Mouse (Mus musculus) liver, postnatal 0 days (tissue): ENCODE measurements around the gene Nppa. TPM values are rescaled to one million over a fixed set of nuclear protein-coding genes. Genes with fewer than 3 reads are reported as not detected.
A peak's percentile ranks its signal among the peaks of the same experiment; 100 is the strongest.
"Not testable (repeated sequence)": the region's sequence is repeated elsewhere in the genome, so short reads cannot be mapped to it uniquely, and the experiment has no call there.

Source experiments
- ATAC-seq: fragments of 200-750 bp; cut with Nextera tagmentation; 2 replicates; pipeline ENCODE4 v1.8.0; 2017; ENCODE audit warnings: mild to moderate bottlenecking, moderate library complexity
- DNase-seq: peaks from one replicate; pipeline ENCODE4 v3.0.0-alpha.2; 2016
- H3K27ac ChIP-seq: fragments of 300-500 bp; sonication (generic); 2 replicates; pipeline ENCODE4 v1.5.1; 2014; ENCODE audit warnings: antibody characterized with exemption, moderate library complexity, mild to moderate bottlenecking, low read depth
- H3K27me3 ChIP-seq: fragments of 300-500 bp; sonication (generic); 2 replicates; pipeline ENCODE4 v1.6.1; 2014; ENCODE audit warnings: low read length, control low read depth, mixed read lengths; ENCODE audit not compliant: insufficient read depth
- H3K36me3 ChIP-seq: fragments of 300-500 bp; sonication (generic); replicated peaks from 2 replicates; pipeline ENCODE4 v1.6.1; 2014; ENCODE audit warnings: mild to moderate bottlenecking, control low read depth, low read length, moderate library complexity, mixed read lengths; ENCODE audit not compliant: insufficient read depth
- H3K4me1 ChIP-seq: fragments of 300-500 bp; sonication (generic); 2 replicates; pipeline ENCODE4 v1.6.1; 2014; ENCODE audit warnings: antibody characterized with exemption, mild to moderate bottlenecking, control low read depth; ENCODE audit not compliant: insufficient read depth
- H3K4me2 ChIP-seq: fragments of 300-500 bp; sonication (generic); 2 replicates; pipeline ENCODE4 v1.6.1; 2014; ENCODE audit warnings: low read depth, mild to moderate bottlenecking, low read length, moderate library complexity, mixed read lengths
- H3K4me3 ChIP-seq: fragments of 300-500 bp; sonication (generic); 2 replicates; pipeline ENCODE4 v1.5.1; 2014; ENCODE audit warnings: low read depth, low read length
- H3K9ac ChIP-seq: fragments of 300-500 bp; sonication (generic); replicated peaks from 2 replicates; pipeline ENCODE4 v1.6.1; 2014; ENCODE audit warnings: mild to moderate bottlenecking, moderate library complexity
- H3K9me3 ChIP-seq: fragments of 300-500 bp; sonication (generic); 2 replicates; pipeline ENCODE4 v1.6.1; 2016; ENCODE audit warnings: mild to moderate bottlenecking, control low read depth, low read length, mixed read lengths
- CTCF ChIP-seq: sonication (generic); IDR thresholded peaks from 2 replicates; pipeline ENCODE4 v1.5.1; 2016; ENCODE audit warnings: antibody characterized with exemption, low read depth
- EP300 ChIP-seq: IDR thresholded peaks from 2 replicates; pipeline ENCODE4 v1.6.1; 2016; ENCODE audit warnings: antibody characterized with exemption, low read depth, mild to moderate bottlenecking
- WGBS: fragments of 180-500 bp; shearing (Covaris S2); extraction: QIAGEN DNeasy Blood & Tissue Kit; methylation state at CpG from one replicate; pipeline ENCODE4 v1.1.7; 2014; ENCODE audit not compliant: insufficient replicate concordance; 5-methylcytosine and 5-hydroxymethylcytosine counted together
- polyA plus RNA-seq: library from polyadenylated mRNA; unstranded; fragments of >200 nt; fragmentation: Nextera tagmentation; extraction: Ambion mirVana; gene quantifications from 2 replicates; pipeline ENCODE4 v1.2.1, GENCODE M21; 2015

Nppa gene
- polyA plus RNA-seq, 1 experiment from 2014 or later, result 0.13 TPM

DNA sequence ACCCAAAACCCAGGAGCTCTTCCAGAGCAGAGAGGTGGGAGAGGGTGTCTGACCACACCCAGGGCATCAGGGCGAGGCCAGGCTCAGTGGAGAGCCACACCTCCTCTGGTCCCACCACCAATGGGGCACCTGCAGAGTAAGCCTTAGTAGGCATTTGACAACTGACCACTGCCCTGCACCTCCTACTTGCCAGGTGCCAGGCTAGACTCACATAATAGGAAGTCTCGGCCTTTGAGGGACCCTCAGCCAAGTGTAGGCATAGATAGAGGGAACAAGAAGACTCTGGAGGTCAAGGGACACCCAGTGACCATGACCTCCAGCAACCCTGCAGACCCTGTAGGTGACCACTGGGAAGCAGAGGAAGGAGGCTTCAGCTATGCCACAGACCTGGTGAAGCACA lies 43.6 kb downstream of the Nppa start:
- H3K27me3 ChIP-seq, result no peaks in the 10 kb centered on the region
- H3K36me3 ChIP-seq, result peaks cover 16% of the 10 kb centered on the region
- ATAC-seq (no peak), DNase-seq (no peak)
- no peak overlapping the region for H3K4me3 ChIP-seq
- H3K9me3 ChIP-seq, result no peaks in the 10 kb centered on the region
- H3K9ac ChIP-seq, result no peak overlapping the region
- WGBS, result 71% methylated on average over 2 of the region's 2 CpGs
- 0 out of 2 replicates have a peak overlapping the region, but pooled peaks have one; percentile 16 for H3K27ac ChIP-seq
- H3K4me1 ChIP-seq, result peaks cover 54% of the 10 kb centered on the region
- H3K4me2 ChIP-seq, result no peak overlapping the region
- TF ChIP-seq CTCF, result no peak
- no peak for TF ChIP-seq EP300

DNA sequence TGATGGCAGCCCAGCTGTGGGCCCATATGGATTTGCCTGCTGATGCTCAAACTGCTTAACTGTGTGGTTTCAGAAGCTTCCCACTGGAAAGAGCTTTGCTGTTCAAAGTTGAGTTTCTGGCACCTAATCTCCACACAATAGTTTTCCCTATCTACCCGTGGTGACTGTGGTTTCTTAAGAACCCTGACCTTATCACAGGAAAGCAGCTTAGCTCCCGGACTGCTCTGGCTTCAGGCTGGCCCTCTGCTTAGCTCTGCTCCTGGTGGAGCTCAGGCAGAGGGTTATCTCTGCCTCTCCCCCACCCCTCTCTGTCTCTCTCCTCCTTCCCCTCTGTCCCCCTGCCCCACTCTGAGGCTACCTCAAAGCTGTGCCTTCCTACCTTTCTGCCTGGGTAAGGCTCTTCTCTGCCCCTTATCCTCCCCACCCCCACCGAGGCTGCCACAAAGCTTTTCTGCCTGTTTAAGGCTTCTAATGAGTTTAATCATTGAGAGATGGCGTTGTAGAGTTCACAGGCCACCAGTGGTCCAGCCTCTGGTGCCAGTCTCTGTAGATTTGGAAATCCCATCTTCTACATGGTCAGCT lies 46.0 kb downstream of the Nppa start:
- H3K9ac ChIP-seq, result no peak overlapping the region
- H3K27me3 ChIP-seq, result no peaks in the 10 kb centered on the region
- no peak overlapping the region for H3K4me3 ChIP-seq
- no peaks in the 10 kb centered on the region for H3K9me3 ChIP-seq
- H3K4me1 ChIP-seq, result peaks cover 30% of the 10 kb centered on the region
- peak overlapping the region; percentile 26; the same call in 1 of the 2 replicates for H3K4me2 ChIP-seq
- ATAC-seq (peak; percentile 88), DNase-seq (no peak)
- H3K27ac ChIP-seq, result peak overlapping the region; percentile 50
- 37% methylated on average over 4 of the region's 4 CpGs for WGBS
- TF ChIP-seq CTCF (no peak), EP300 (peak; percentile 87)
- peaks cover 20% of the 10 kb centered on the region for H3K36me3 ChIP-seq

DNA sequence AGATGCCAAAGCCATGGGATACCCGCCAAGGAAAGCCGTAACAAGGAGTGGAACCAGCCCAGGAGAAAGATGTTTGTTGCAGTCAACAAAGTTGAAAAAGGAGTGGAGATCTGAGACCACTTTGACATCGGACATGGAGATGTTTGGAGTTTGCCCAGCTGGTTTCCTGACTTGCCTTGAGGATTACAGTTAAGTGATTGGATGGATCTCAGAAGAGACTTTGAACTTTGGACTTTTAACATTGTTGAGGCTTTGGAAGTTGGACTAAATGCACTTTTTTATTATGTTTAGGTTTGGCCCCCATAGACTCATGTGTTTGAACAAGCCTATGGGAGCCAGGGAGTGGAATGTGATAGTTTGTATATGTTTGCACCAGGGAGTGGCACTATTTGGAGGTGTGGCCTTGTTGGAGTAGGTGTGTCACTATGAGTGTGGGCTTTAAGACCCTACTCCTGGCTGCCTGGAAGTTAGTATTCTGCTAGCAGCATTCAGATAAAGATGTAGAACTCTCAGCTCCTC lies 49.9 kb downstream of the Nppa start:
- H3K27ac ChIP-seq, H3K4me2 ChIP-seq, H3K27me3 ChIP-seq, H3K4me3 ChIP-seq, H3K9ac ChIP-seq, DNase-seq, H3K9me3 ChIP-seq, ATAC-seq: not testable (repeated sequence)
- H3K4me1 ChIP-seq, result peaks cover 10% of the 10 kb centered on the region
- 83% methylated on average over 3 of the region's 3 CpGs for WGBS
- peaks cover 40% of the 10 kb centered on the region for H3K36me3 ChIP-seq

DNA sequence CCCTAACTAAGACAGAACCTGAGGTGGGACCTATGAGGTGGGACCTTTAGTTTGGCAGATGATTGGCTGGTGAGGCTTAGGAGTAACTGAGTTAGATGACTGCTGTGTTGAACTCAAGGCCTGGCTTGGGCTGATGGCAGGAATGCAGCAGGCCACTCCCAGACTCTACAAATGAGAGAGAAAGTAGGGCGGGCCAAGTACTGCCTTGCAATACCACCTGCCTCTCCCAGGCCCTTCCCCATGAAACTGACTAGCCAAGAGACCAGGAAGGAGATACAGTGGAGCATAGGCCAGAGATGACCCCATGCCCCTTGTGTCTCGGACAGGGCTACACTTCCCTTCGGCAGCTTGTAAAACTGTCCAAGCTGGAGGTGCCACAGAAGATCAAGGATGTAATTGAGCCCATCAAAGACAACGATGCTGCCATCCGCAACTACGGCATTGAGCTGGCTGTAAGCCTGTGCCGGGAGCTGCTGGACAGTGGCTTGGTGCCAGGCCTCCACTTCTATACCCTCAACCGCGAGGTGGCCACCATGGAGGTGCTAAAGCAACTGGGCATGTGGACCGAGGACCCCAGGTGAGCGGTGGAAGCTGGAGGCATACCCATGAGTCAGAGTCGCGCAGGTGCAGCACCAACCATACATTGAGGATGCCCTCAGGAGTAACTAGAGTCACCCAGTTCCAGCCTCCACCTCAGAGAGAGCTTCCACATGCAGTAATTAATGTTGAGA lies 50.7 kb downstream of the Nppa start:
- Histone ChIP-seq H3K4me2 (no peak overlapping the region), H3K9me3 (no peaks in the 10 kb centered on the region), H3K9ac (no peak overlapping the region), H3K36me3 (peaks cover 43% of the 10 kb centered on the region), H3K27ac (no peak overlapping the region), H3K4me3 (no peak overlapping the region), H3K4me1 (peaks cover 8% of the 10 kb centered on the region), H3K27me3 (no peaks in the 10 kb centered on the region)
- WGBS, result 90% methylated on average over 13 of the region's 13 CpGs
- DNase-seq (no peak), ATAC-seq (no peak)
- no peak for TF ChIP-seq CTCF
- no peak for TF ChIP-seq EP300

Other genes starting within 250 kb of the Nppa start
- 2.5 and 2.8 TPM in 2 replicates for gene Zfp984, start 190.9 kb upstream of the Nppa start, polyA plus RNA-seq
- 1.6 and 1.7 TPM in 2 replicates for gene Zfp933, start 152.4 kb upstream of the Nppa start, polyA plus RNA-seq
- gene Miip, start 131.9 kb upstream of the Nppa start, polyA plus RNA-seq, result 17.5 and 19.0 TPM in 2 replicates
- gene Fv1, start 131.7 kb upstream of the Nppa start, polyA plus RNA-seq, result 0.90 TPM in 2 replicates
- 12.3 and 14.1 TPM in 2 replicates for gene Mfn2, start 96.0 kb upstream of the Nppa start, polyA plus RNA-seq
- gene Plod1, start 64.0 kb upstream of the Nppa start, polyA plus RNA-seq, result 24.8 and 25.4 TPM in 2 replicates
- 6.5 and 8.5 TPM in 2 replicates for gene 2510039O18Rik, start 59.8 kb upstream of the Nppa start, polyA plus RNA-seq
- gene Nppb, start 14.9 kb upstream of the Nppa start, polyA plus RNA-seq, result not detected in 2 replicates
- gene Clcn6, start 38.1 kb downstream of the Nppa start, polyA plus RNA-seq, result 0.52 and 0.79 TPM in 2 replicates
- 3.7 and 4.5 TPM in 2 replicates for gene Mthfr, start 38.4 kb downstream of the Nppa start, polyA plus RNA-seq
- 10.4 and 10.8 TPM in 2 replicates for gene Agtrap, start 87.3 kb downstream of the Nppa start, polyA plus RNA-seq
- 16.9 and 18.8 TPM in 2 replicates for gene Mad2l2, start 129.7 kb downstream of the Nppa start, polyA plus RNA-seq
- gene Draxin, start 130.0 kb downstream of the Nppa start, polyA plus RNA-seq, result 0.04 and 0.05 TPM in 2 replicates
- 30.1 and 32.0 TPM in 2 replicates for gene Fbxo6, start 151.4 kb downstream of the Nppa start, polyA plus RNA-seq
- 0.81 and 0.97 TPM in 2 replicates for gene Fbxo44, start 159.8 kb downstream of the Nppa start, polyA plus RNA-seq
- 0.19 TPM in 1 of 2 replicates, not detected in the other for gene Fbxo2, start 159.9 kb downstream of the Nppa start, polyA plus RNA-seq